Mouse (Mus musculus) kidney, embryonic 14.5 days (tissue): ENCODE data around the gene Gm21860. TPM values are rescaled to one million over a fixed set of nuclear protein-coding genes. Genes with fewer than 3 reads are reported as not detected.
"Not testable (repeated sequence)": the region's sequence is repeated elsewhere in the genome, so short reads cannot be mapped to it uniquely, and the experiment has no call there.

Experiments used
- ATAC-seq: fragments of 200-750 bp; cut with Nextera tagmentation; 2 replicates; pipeline ENCODE4 v1.8.0; 2017; ENCODE audit warnings: moderate number of reproducible peaks, mild to moderate bottlenecking, moderate TSS enrichment, moderate library complexity; ENCODE audit not compliant: low FRiP score, low TSS enrichment
- H3K27ac ChIP-seq: fragments of 300-500 bp; sonication (generic); 2 replicates; pipeline ENCODE4 v1.5.1; 2014; ENCODE audit warnings: low read depth, mild to moderate bottlenecking, low read length, moderate library complexity, mixed read lengths
- H3K27me3 ChIP-seq: fragments of 300-500 bp; sonication (generic); 2 replicates; pipeline ENCODE4 v1.6.1; 2014; ENCODE audit warnings: mild to moderate bottlenecking, low read length; ENCODE audit not compliant: control insufficient read depth, insufficient read depth
- H3K36me3 ChIP-seq: fragments of 300-500 bp; sonication (generic); 2 replicates; pipeline ENCODE4 v1.6.1; 2014; ENCODE audit warnings: low read length, mixed read lengths; ENCODE audit not compliant: control insufficient read depth, insufficient read depth
- H3K4me1 ChIP-seq: fragments of 300-500 bp; sonication (generic); 2 replicates; pipeline ENCODE4 v1.6.1; 2014; ENCODE audit warnings: low read length, mixed read lengths; ENCODE audit not compliant: control insufficient read depth, insufficient read depth
- H3K4me2 ChIP-seq: fragments of 300-500 bp; sonication (generic); replicated peaks from 2 replicates; pipeline ENCODE4 v1.6.1; 2014; ENCODE audit warnings: low read depth, mild to moderate bottlenecking, low read length
- H3K4me3 ChIP-seq: fragments of 300-500 bp; sonication (generic); 2 replicates; pipeline ENCODE4 v1.5.1; 2014; ENCODE audit warnings: mild to moderate bottlenecking, low read length
- H3K9ac ChIP-seq: fragments of 300-500 bp; sonication (generic); 2 replicates; pipeline ENCODE4 v1.6.1; 2014; ENCODE audit warnings: low read depth, mild to moderate bottlenecking, low read length, moderate library complexity
- H3K9me3 ChIP-seq: fragments of 300-500 bp; sonication (generic); 2 replicates; pipeline ENCODE4 v1.6.1; 2016; ENCODE audit warnings: low read length; ENCODE audit not compliant: control insufficient read depth
- WGBS: fragments of 180-500 bp; shearing (Covaris S2); extraction: QIAGEN DNeasy Blood & Tissue Kit; methylation state at CpG from one replicate; pipeline ENCODE4 v1.1.7; 2014; 5-methylcytosine and 5-hydroxymethylcytosine counted together
- polyA plus RNA-seq: library from polyadenylated mRNA; unstranded; fragments of >200 nt; fragmentation: Nextera tagmentation; extraction: Ambion mirVana; gene quantifications from 2 replicates; pipeline ENCODE4 v1.2.1, GENCODE M21; 2014

Gene Gm21860
- polyA plus RNA-seq, 1 experiment from 2014 or later: not detected

DNA sequence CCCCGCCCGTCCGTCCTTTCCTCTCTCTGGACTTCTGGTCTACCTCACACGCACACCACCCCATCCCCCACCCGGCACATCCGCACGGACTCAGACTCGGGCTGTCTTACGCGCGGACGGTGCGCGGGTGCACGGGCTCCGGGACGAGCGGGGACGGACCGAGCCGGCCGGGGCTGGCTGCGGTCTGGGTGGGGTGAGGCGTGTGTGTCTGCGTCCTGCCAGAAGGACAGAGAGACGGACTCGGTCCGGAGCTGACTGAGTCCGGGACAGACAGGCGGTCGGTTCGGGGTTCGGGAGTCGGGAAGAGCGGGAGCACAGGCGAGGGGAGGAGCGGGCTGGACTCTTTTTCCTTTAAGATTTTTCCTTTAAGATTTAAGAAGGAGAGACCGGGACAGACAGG, 13.6 kb downstream of the Gm21860 start:
- not testable (repeated sequence) for H3K27ac ChIP-seq, H3K9ac ChIP-seq, H3K4me1 ChIP-seq, H3K4me2 ChIP-seq, H3K27me3 ChIP-seq, H3K4me3 ChIP-seq
- peak; percentile 50; the same call in 1 of the 2 replicates for ATAC-seq
- WGBS: 84% methylated on average over 38 of the region's 38 CpGs
- peaks cover 49% of the 10 kb centered on the region for H3K36me3 ChIP-seq
- H3K9me3 ChIP-seq: peaks cover 55% of the 10 kb centered on the region

DNA sequence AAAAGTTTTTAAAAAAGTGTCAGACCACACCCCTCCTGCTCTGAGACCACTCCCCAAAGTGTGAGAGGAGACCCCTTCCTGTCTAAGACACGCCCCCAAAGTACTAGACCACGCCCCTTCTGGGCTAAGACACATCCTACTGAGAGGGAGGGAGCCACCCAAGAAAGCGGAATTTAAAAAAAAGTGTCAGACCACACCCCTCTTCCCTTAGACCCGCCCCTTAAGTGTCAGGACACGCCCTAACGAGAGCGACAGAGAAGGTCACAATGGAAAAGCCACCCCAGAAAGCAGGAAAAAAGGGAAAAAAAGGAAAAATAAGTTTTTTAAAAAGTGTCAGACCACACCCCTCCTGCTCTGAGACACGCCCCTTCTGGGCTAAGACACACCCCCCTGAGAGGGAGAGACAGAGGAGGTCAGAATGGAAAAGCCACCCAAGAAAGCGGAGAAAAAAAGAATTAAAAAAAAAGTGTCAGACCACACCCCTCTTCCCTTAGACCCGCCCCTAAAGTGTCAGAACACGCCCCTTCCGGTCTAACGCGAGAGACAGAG, 14.5 kb downstream of the Gm21860 start:
- no peak overlapping the region for H3K9ac ChIP-seq
- peaks cover 46% of the 10 kb centered on the region for H3K36me3 ChIP-seq
- no peak overlapping the region for H3K4me3 ChIP-seq
- peak; percentile 6 for ATAC-seq
- peaks cover 55% of the 10 kb centered on the region for H3K9me3 ChIP-seq
- no peak overlapping the region for H3K27ac ChIP-seq
- no peaks in the 10 kb centered on the region for H3K4me1 ChIP-seq
- H3K27me3 ChIP-seq: no peaks in the 10 kb centered on the region
- no peak overlapping the region for H3K4me2 ChIP-seq
- 62% methylated on average over 14 of the region's 14 CpGs for whole genome bisulfite sequencing

DNA sequence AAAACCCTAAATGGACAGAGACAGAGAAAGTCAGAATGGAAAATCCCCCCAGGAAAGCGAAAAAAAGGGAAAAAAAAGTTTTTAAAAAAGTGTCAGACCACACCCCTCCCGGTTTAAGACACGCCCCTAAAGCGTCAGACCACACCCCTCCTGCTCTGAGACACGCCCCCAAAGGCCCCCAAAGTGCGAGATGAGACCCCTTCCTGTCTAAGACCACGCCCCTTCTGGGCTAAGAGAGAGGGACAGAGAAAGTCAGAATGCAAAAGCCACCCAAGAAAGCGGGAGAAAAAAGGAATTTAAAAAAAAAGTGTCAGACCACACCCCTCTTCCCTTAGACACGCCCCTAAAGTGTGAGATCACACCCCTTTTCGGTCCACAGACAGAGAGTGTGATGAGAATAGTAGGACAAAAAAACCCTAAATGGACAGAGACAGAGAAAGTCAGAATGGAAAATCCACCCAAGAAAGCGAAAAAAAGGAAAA, 15.0 kb downstream of the Gm21860 start:
- not testable (repeated sequence) for H3K27me3 ChIP-seq, H3K4me1 ChIP-seq, H3K9ac ChIP-seq, ATAC-seq, H3K4me2 ChIP-seq, H3K4me3 ChIP-seq, H3K27ac ChIP-seq
- WGBS: 65% methylated on average over 11 of the region's 11 CpGs
- Histone ChIP-seq H3K36me3 (peaks cover 46% of the 10 kb centered on the region), H3K9me3 (peaks cover 52% of the 10 kb centered on the region)

DNA sequence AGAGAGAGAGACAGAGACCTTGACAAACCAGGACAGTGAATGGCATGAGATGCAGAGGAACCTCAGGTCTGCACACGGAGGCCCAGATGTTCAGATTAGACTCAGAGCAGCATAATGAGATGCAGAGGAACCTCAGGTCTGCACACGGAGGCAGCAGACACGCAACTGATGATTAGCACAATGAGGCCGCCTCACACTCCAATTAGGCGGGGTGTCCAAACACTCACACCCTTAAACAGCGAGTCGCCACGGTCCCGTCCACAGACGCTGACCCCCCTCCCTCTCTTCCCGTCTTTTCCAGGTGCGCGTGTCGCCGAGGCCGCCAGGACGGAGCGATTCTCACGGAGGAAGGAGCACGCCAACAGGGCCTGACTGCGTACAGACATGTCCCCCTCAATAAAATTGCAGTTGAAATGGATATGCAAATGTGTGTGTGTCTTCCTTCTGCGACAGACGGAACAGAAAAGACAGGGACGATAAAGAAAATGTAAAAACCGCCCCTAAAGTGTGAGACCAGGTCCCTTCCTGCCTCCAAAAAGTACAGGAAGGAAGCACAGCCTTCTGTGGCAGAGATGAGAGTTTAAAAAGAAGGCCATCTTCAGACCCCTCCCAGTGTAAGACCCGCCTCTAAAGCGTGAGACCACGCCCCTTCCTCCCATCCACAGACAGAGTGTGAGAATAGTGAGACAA, 15.6 kb downstream of the Gm21860 start:
- H3K36me3 ChIP-seq: peaks cover 46% of the 10 kb centered on the region
- not testable (repeated sequence) for H3K4me3 ChIP-seq, H3K9ac ChIP-seq, H3K27me3 ChIP-seq, H3K27ac ChIP-seq, H3K4me2 ChIP-seq, H3K4me1 ChIP-seq
- ATAC-seq: peak; percentile 21
- 84% methylated on average over 28 of the region's 28 CpGs for WGBS
- H3K9me3 ChIP-seq: peaks cover 48% of the 10 kb centered on the region

DNA sequence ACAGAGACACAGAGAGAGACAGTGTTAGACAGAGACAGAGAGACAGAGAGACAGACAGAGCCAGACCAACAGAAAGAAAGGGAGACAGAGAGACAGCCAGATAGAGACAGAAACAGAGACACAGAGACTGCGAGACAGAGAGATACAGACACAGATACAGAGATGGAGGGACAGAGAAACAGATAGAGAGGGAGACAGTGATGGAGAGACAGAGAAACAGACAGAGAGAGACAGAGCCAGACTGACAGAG, 16.3 kb downstream of the Gm21860 start:
- Histone ChIP-seq H3K9me3 (peaks cover 48% of the 10 kb centered on the region), H3K9ac (no peak overlapping the region), H3K27me3 (no peaks in the 10 kb centered on the region), H3K4me2 (no peak overlapping the region), H3K4me1 (no peaks in the 10 kb centered on the region), H3K36me3 (peaks cover 46% of the 10 kb centered on the region), H3K4me3 (no peak overlapping the region), H3K27ac (no peak overlapping the region)
- no peak for ATAC-seq
- WGBS: 91% methylated on average over 1 of the region's 1 CpGs

DNA sequence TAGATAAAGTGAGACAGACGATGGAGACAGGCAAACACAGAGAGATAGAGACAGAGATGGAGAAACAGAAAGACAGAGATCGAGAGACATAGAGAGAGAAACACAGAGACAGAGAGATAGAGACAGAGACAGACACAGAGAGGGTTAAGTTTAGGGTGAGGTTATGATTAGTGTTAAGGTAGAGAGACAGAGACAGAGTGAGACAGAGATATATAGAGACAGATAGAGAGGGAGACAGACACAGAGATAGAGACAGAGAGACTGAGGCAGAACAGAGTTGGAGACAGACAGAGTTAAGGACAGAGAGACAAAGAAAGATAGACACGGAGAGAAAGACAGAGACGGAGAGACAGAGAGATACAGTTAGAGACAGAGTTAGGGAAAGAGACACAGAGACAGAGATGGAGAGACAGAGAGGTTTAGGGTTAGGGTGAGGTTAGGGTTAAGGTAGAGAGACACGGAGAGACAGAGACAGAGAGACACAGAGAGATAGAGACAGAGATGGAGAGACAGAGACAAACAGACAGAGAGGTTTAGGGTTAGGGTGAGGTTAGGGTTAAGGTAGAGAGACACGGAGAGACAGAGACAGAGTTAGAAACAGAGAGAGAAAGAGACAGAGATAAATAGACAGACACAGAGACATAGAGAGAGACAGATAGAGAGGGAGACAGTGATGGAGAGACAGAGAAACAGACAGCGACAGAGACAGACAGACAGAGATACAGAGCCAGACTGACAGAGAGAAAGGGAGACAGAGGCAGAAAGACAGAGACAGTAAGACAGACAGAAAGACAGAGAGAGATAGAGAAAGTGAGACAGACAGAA, 16.8 kb downstream of the Gm21860 start:
- H3K27ac ChIP-seq: no peak overlapping the region
- no peaks in the 10 kb centered on the region for H3K4me1 ChIP-seq
- H3K9ac ChIP-seq: no peak overlapping the region
- H3K9me3 ChIP-seq: peaks cover 46% of the 10 kb centered on the region
- H3K4me2 ChIP-seq: no peak overlapping the region
- H3K36me3 ChIP-seq: peaks cover 46% of the 10 kb centered on the region
- no peak for ATAC-seq
- H3K27me3 ChIP-seq: no peaks in the 10 kb centered on the region
- 90% methylated on average over 7 of the region's 7 CpGs for WGBS
- H3K4me3 ChIP-seq: no peak overlapping the region

DNA sequence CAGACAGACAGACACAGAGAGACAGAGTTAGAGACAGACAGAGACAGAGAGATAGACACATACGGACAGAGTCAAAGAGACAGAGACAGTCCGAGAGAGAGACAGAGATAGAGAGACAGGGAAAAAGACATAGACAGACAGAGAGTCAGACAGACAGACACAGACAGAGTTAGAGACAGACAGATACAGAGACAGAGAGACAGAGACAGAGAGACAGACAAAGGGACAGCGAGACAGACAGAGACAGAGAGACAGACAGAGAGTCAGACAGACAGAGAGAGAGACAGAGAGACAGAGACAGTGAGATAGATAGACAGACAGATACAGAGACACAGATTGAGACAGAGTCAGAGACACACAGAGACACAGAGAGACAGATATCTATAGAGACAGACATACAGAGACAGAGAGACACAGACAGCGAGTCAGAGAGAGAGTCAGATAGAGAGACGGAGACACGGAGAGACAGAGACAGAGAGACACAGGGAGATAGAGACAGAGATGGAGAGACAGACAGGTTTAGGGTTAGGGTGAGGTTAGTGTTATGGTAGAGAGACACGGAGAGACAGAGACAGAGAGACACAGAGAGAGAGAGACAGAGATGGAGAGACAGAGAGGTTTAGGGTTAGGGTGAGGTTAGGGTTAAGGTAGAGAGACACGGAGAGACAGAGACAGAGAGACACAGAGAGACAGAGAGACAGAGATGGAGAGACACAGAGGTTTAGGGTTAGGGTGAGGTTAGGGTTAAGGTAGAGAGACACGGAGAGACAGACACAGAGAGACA, 18.2 kb downstream of the Gm21860 start:
- H3K27me3 ChIP-seq, H3K27ac ChIP-seq, H3K4me1 ChIP-seq, ATAC-seq, H3K4me2 ChIP-seq, H3K9ac ChIP-seq, H3K4me3 ChIP-seq: not testable (repeated sequence)
- WGBS: 87% methylated on average over 5 of the region's 9 CpGs
- Histone ChIP-seq H3K9me3 (peaks cover 32% of the 10 kb centered on the region), H3K36me3 (peaks cover 36% of the 10 kb centered on the region)

DNA sequence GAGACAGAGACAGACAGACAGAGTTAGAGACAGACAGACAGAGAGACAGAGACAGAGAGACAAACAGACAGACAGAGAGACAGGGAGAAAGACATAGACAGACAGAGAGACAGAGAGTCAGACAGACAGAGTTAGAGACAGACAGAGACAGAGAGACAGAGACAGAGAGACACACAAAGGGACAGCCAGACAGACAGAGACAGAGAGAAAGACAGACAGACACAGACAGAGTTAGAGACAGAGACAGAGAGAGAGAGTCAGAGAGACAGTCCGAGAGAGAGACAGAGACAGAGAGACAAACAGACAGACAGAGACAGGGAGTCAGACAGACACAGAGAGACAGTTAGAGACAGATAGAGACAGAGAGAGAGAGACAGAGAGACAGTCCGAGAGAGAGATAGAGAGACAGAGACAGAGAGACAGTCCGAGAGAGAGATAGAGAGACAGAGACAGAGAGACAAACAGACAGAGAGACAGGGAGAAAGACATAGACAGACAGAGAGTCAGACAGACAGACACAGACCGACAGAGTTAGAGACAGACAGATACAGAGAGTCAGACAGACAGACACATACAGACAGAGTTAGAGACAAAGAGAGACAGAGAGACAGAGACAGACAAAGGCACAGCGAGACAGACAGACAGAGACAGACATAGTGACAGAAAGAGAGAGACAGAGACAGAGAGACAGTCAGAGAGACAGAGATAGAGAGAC, 19.3 kb downstream of the Gm21860 start:
- peaks cover 29% of the 10 kb centered on the region for H3K36me3 ChIP-seq
- peaks cover 25% of the 10 kb centered on the region for H3K9me3 ChIP-seq
- H3K9ac ChIP-seq, H3K4me2 ChIP-seq, H3K27ac ChIP-seq, ATAC-seq, H3K4me1 ChIP-seq, H3K27me3 ChIP-seq, H3K4me3 ChIP-seq: not testable (repeated sequence)
- WGBS: 78% methylated on average over 4 of the region's 5 CpGs
